Mouse (Mus musculus): ENCODE measurements at regions not wholly inside any gene's neighbourhood (a gene's known extent, or its start where the extent isn't known, plus 50 kb on each side); places are given as distances from the start of the nearest gene placed in this dataset.

DNA sequence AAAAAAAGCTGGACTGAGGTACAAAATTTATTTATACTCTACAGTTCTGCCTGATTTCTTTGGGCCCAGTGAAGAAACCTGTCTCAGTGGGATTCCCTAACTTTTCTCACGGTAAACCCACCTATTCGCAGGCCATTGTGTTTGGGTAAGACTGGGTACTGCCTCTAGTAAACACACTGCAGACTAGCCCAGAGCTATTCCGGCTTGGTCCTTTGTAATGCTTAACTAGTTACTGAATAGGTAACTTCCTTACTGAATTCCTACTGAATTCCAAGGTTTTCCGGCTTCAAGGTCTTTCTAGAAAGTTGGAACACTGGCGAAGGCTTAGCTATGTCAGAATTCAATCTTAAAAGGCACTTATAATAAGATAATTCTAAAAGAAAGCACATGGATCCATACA, 242.9 kb downstream of the Impad1 start:
- TF ChIP-seq CTCF (IDR thresholded peaks at IDR 0.05; ENCODE audit: low read depth) (no peak), EP300 (optimal IDR thresholded peaks at IDR 0.05) (no peak)

All from stomach, postnatal 0 days (tissue).